Comparison of ENCODE assay signal across 17 mouse cellular contexts in genomic region chr9:71990376-71990775, GRCm38 (mm10).
"Had no signal": no experiment of that assay in that cellular context is flagged by ENCODE, and none has a peak within 500 bp of the region (broad histone marks: within the 10 kb centered on the region; RNA-seq: fewer than 3 reads in every experiment).

No protein-coding gene starts in this region.

- ATAC-seq: intestine, embryonic 16.5 days; liver, postnatal 0 days; lung, postnatal 0 days; midbrain, embryonic 15.5 days had no signal

- H3K9ac ChIP-seq: limb, embryonic 12.5 days; limb, embryonic 15.5 days; liver, embryonic 14.5 days; liver, postnatal 0 days; lung, embryonic 14.5 days; midbrain, embryonic 12.5 days; midbrain, embryonic 15.5 days; neural tube, embryonic 12.5 days; stomach, embryonic 15.5 days had no signal

- H3K27me3 ChIP-seq: limb, embryonic 12.5 days; limb, embryonic 15.5 days; midbrain, embryonic 12.5 days; midbrain, embryonic 15.5 days; neural tube, embryonic 12.5 days; stomach, embryonic 15.5 days had no signal

- H3K27ac ChIP-seq: limb, embryonic 12.5 days; limb, embryonic 15.5 days; liver, embryonic 14.5 days; macrophage; midbrain, embryonic 12.5 days; midbrain, embryonic 15.5 days; neural tube, embryonic 12.5 days; stomach, embryonic 15.5 days had no signal

- DNase-seq: kidney, adult 8-10 months; kidney, postnatal 10 days; left cerebral cortex, postnatal 4 days; liver, postnatal 0 days; lung, embryonic 14.5 days; thymus, postnatal 36 days had no signal

- H3K4me1 ChIP-seq: limb, embryonic 12.5 days; limb, embryonic 15.5 days; midbrain, embryonic 12.5 days; neural tube, embryonic 12.5 days had no signal

- H3K4me2 ChIP-seq: limb, embryonic 12.5 days; limb, embryonic 15.5 days; liver, embryonic 11.5 days; lung, embryonic 14.5 days; midbrain, embryonic 12.5 days; midbrain, embryonic 15.5 days; neural tube, embryonic 12.5 days; stomach, embryonic 15.5 days had no signal

- H3K4me3 ChIP-seq: limb, embryonic 12.5 days; limb, embryonic 15.5 days; midbrain, embryonic 12.5 days; midbrain, embryonic 15.5 days; neural tube, embryonic 12.5 days; stomach, embryonic 15.5 days had no signal

- H3K9me3 ChIP-seq: limb, embryonic 12.5 days; limb, embryonic 15.5 days; midbrain, embryonic 12.5 days; midbrain, embryonic 15.5 days; neural tube, embryonic 12.5 days; stomach, embryonic 15.5 days had no signal

- H3K36me3 ChIP-seq: limb, embryonic 15.5 days; midbrain, embryonic 12.5 days; midbrain, embryonic 15.5 days; neural tube, embryonic 12.5 days; stomach, embryonic 15.5 days had no signal
